Mouse (Mus musculus) liver, embryonic 11.5 days (tissue): ENCODE data around the gene Tead3. TPM values are rescaled to one million over a fixed set of nuclear protein-coding genes. Genes with fewer than 3 reads are reported as not detected.

Experiments used
- ATAC-seq: fragments of 200-750 bp; cut with Nextera tagmentation; replicated peaks from 2 replicates; pipeline ENCODE4 v1.8.0; 2017; ENCODE audit warnings: moderate number of reproducible peaks, mild to moderate bottlenecking, moderate TSS enrichment, moderate library complexity; ENCODE audit not compliant: low FRiP score
- DNase-seq: peaks from one replicate; pipeline ENCODE4 v3.0.0-alpha.2; 2017; ENCODE audit warnings: low spot score
- H3K27ac ChIP-seq: fragments of 300-500 bp; sonication (generic); 2 replicates; pipeline ENCODE4 v1.5.1; 2014; ENCODE audit warnings: mild to moderate bottlenecking, low read depth, low read length, control low read depth
- H3K27me3 ChIP-seq: fragments of 300-500 bp; sonication (generic); replicated peaks from 2 replicates; pipeline ENCODE4 v1.6.1; 2014; ENCODE audit warnings: low read length, mixed read lengths; ENCODE audit not compliant: control insufficient read depth, insufficient read depth
- H3K36me3 ChIP-seq: fragments of 300-500 bp; sonication (generic); 2 replicates; pipeline ENCODE4 v1.6.1; 2014; ENCODE audit warnings: mild to moderate bottlenecking, low read length, moderate library complexity, mixed read lengths; ENCODE audit not compliant: control insufficient read depth, insufficient read depth
- H3K4me1 ChIP-seq: fragments of 300-500 bp; sonication (generic); replicated peaks from 2 replicates; pipeline ENCODE4 v1.6.1; 2014; ENCODE audit warnings: low read length, mixed read lengths; ENCODE audit not compliant: control insufficient read depth, insufficient read depth
- H3K4me2 ChIP-seq: fragments of 300-500 bp; sonication (generic); 2 replicates; pipeline ENCODE4 v1.6.1; 2014; ENCODE audit warnings: mild to moderate bottlenecking, control low read depth, moderate library complexity
- H3K4me3 ChIP-seq: fragments of 300-500 bp; sonication (generic); 2 replicates; pipeline ENCODE4 v1.5.1; 2014; ENCODE audit warnings: low read depth, low read length, control low read depth
- H3K9ac ChIP-seq: fragments of 300-500 bp; sonication (generic); 2 replicates; pipeline ENCODE4 v1.6.1; 2014; ENCODE audit warnings: low read depth, low read length, control low read depth
- H3K9me3 ChIP-seq: fragments of 300-500 bp; sonication (generic); 2 replicates; pipeline ENCODE4 v1.6.1; 2016; ENCODE audit warnings: low read length, inconsistent platforms, mixed read lengths; ENCODE audit not compliant: control insufficient read depth
- WGBS: fragments of 180-500 bp; shearing (Covaris S2); extraction: QIAGEN DNeasy Blood & Tissue Kit; methylation state at CpG from one replicate; pipeline ENCODE4 v1.1.7; 2014; 5-methylcytosine and 5-hydroxymethylcytosine counted together
- polyA plus RNA-seq: library from polyadenylated mRNA; unstranded; fragments of >200 nt; fragmentation: Nextera tagmentation; extraction: Ambion mirVana; gene quantifications from 2 replicates; pipeline ENCODE4 v1.2.1, GENCODE M21; 2014

The Tead3 gene
- polyA plus RNA-seq, 1 experiment from 2014 or later: 4.6 TPM

GRCm38 (mm10) chr17:28349901-28350465 is 634 bp downstream of the Tead3 start:
- DNase-seq (peak; percentile 66), ATAC-seq (peak; percentile 9)
- peak overlapping the region; percentile 74 for H3K9ac ChIP-seq
- H3K36me3 ChIP-seq: no peaks in the 10 kb centered on the region
- H3K9me3 ChIP-seq: no peaks in the 10 kb centered on the region
- peaks cover 21% of the 10 kb centered on the region for H3K27me3 ChIP-seq
- peak overlapping the region; percentile 81 for H3K4me3 ChIP-seq
- peak overlapping the region; percentile 95 for H3K4me2 ChIP-seq
- H3K27ac ChIP-seq: peak overlapping the region; percentile 95
- 1% methylated on average over 48 of the region's 54 CpGs for WGBS
- peaks cover 58% of the 10 kb centered on the region for H3K4me1 ChIP-seq

DNA sequence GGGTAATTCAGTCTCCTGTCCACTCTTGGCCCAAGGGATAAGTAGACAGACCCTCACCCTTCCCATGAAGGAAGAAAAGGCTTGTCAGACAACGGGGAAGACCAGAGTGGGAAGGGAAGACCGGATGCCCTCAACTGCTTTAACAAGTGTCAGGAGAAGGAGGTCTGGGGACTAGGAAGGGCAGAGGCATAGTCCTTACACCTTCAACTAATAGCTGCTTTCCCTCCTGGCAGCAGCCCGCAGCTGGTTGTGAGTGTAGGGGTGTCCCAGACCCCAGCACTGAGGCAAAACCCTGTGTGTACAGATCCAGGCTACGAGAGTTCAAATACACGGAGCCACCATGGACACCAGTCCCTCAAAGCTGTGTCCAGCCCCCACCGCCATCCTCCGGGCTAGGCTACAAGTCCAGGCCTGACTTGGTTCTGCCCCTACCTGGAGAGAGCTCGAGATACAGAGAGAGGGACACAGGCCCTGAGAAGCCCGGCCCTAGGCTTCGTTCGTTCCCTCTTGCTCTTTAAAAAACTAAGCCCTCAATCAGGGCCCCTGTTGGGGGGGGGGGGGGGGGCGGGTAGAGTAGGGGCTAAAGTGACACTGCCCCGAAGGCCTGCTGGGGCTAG is 1.2 kb downstream of the Tead3 start:
- Histone ChIP-seq H3K9me3 (no peaks in the 10 kb centered on the region), H3K4me2 (peak overlapping the region; percentile 95), H3K36me3 (no peaks in the 10 kb centered on the region), H3K9ac (peak overlapping the region; percentile 74), H3K27ac (peak overlapping the region; percentile 95), H3K4me1 (peaks cover 64% of the 10 kb centered on the region), H3K4me3 (peak overlapping the region; percentile 81), H3K27me3 (peaks cover 21% of the 10 kb centered on the region)
- WGBS: 18% methylated on average over 12 of the region's 13 CpGs
- ATAC-seq (no peak), DNase-seq (no peak)

DNA sequence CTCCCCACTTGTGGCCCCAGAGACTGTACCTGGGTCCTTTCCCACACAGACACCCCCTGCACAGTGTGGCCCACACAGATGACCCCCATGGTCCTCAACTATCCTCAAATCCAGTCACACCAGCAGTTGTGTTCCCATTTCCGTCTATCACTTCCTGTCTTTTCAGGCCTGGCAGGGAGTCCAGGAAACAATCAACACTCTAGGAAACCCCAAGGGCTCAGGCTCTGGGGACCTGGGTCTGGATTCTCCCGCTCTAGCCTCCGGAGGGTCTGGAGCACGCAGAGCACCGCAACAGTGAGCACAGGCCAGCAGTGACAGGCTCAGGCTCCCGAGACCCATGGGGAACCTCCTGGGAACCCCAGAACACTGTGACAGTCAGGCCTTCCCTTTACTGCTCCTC is 2.4 kb downstream of the Tead3 start:
- Histone ChIP-seq H3K27ac (peak overlapping the region; percentile 4; the same call in 1 of the 2 replicates), H3K4me3 (peak overlapping the region; percentile 81), H3K9me3 (no peaks in the 10 kb centered on the region), H3K4me2 (peak overlapping the region; percentile 95), H3K9ac (peak overlapping the region; percentile 48), H3K36me3 (no peaks in the 10 kb centered on the region), H3K27me3 (peaks cover 21% of the 10 kb centered on the region), H3K4me1 (peaks cover 73% of the 10 kb centered on the region)
- 38% methylated on average over 6 of the region's 6 CpGs for WGBS
- ATAC-seq (no peak), DNase-seq (no peak)

DNA sequence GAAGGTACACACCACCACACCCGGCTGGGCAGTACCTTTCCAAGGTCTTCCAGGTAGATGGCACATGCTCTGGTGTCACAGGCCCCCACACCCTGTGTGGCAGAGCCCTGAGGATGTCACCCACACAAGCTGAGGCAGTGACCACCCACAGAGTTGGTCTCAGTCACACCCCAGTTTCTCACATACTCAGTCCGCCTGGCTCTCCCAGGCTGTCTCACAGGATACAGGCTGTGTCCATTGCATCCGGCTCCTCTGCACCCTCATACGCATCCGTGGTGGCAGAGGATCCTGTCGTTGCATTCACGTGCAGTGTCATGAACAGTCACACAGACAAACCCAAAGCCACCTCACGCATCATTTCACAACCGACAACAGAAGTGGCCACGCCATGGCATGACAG is 3.3 kb downstream of the Tead3 start:
- Histone ChIP-seq H3K4me3 (no peak overlapping the region), H3K4me2 (no peak overlapping the region; the same call in 1 of the 2 replicates), H3K27me3 (peaks cover 21% of the 10 kb centered on the region), H3K4me1 (peaks cover 64% of the 10 kb centered on the region), H3K9ac (no peak overlapping the region), H3K27ac (no peak overlapping the region), H3K9me3 (no peaks in the 10 kb centered on the region), H3K36me3 (no peaks in the 10 kb centered on the region)
- 76% methylated on average over 10 of the region's 10 CpGs for WGBS
- ATAC-seq: no peak
- no peak for DNase-seq

DNA sequence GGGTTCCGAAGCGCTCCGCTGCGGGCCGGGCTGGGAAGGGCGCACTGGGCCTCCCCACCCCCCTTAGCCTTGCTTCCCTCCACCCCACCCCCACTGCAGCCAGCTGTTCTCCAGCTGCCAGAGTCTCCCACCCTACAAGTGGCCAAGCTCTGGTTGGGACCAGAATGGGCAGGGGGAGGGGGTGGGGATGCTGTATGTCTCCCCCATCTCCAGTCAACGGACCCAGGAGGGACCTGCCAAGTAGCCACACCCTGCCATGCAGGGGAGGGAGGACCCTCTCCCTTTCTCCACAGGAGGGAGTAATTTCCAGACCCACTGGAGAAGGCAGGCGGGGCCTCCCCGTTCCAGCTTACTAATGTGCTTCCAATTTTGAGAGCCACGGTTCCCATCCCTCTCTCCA is 4.7 kb downstream of the Tead3 start:
- peak overlapping the region; percentile 16; the same call in 1 of the 2 replicates for H3K4me2 ChIP-seq
- H3K36me3 ChIP-seq: no peaks in the 10 kb centered on the region
- peak overlapping the region; percentile 14; the same call in 1 of the 2 replicates for H3K27ac ChIP-seq
- no peaks in the 10 kb centered on the region for H3K9me3 ChIP-seq
- WGBS: 15% methylated on average over 10 of the region's 10 CpGs
- H3K4me1 ChIP-seq: peaks cover 63% of the 10 kb centered on the region
- peaks cover 19% of the 10 kb centered on the region for H3K27me3 ChIP-seq
- no peak overlapping the region for H3K9ac ChIP-seq
- ATAC-seq: no peak
- no peak for DNase-seq
- H3K4me3 ChIP-seq: no peak overlapping the region

DNA sequence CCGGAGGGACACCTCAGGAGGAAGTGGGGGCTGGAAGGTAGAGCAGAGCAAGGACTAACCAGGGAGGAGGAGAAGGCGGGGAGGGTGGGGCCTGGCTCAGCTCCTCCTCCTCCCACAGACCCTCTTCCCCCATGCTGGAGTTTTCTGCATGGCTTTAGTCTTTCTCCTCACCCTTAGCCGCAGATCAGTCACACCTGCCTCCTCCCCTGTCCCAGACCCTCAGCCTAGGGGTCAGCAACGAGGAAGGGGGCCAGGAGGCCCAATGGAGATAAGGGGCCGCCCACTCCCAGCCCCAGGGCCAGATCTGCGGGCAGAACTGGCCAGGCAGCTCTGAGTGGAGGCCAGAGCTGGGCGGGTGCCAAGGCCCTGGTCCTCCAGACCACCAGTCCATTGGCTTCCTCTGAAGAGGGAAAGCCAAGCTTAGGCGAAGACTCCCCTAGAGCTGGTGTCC is 5.3 kb downstream of the Tead3 start:
- H3K4me2 ChIP-seq: no peak overlapping the region; the same call in 1 of the 2 replicates
- no peak overlapping the region for H3K4me3 ChIP-seq
- no peak overlapping the region for H3K9ac ChIP-seq
- peaks cover 66% of the 10 kb centered on the region for H3K4me1 ChIP-seq
- ATAC-seq: no peak
- H3K27me3 ChIP-seq: peaks cover 19% of the 10 kb centered on the region
- H3K36me3 ChIP-seq: no peaks in the 10 kb centered on the region
- no peak for DNase-seq
- peak overlapping the region; percentile 19; the same call in 1 of the 2 replicates for H3K27ac ChIP-seq
- 14% methylated on average over 8 of the region's 8 CpGs for WGBS
- H3K9me3 ChIP-seq: no peaks in the 10 kb centered on the region

- H3K9ac ChIP-seq: no peak overlapping the region
- H3K4me3 ChIP-seq: no peak overlapping the region
- 0 out of 2 replicates have a peak overlapping the region, but pooled peaks have one; percentile 19 for H3K27ac ChIP-seq
- H3K36me3 ChIP-seq: peaks cover 6% of the 10 kb centered on the region; the same call in 1 of the 2 replicates
- H3K4me1 ChIP-seq: peaks cover 64% of the 10 kb centered on the region
- no peaks in the 10 kb centered on the region for H3K9me3 ChIP-seq
- ATAC-seq: no peak
- WGBS: 40% methylated on average over 3 of the region's 3 CpGs
- no peak overlapping the region; the same call in 1 of the 2 replicates for H3K4me2 ChIP-seq
- no peak for DNase-seq
- peaks cover 17% of the 10 kb centered on the region for H3K27me3 ChIP-seq
These were observed 5.9 kb downstream of the Tead3 start for GRCm38 (mm10) chr17:28344670-28345069.

DNA sequence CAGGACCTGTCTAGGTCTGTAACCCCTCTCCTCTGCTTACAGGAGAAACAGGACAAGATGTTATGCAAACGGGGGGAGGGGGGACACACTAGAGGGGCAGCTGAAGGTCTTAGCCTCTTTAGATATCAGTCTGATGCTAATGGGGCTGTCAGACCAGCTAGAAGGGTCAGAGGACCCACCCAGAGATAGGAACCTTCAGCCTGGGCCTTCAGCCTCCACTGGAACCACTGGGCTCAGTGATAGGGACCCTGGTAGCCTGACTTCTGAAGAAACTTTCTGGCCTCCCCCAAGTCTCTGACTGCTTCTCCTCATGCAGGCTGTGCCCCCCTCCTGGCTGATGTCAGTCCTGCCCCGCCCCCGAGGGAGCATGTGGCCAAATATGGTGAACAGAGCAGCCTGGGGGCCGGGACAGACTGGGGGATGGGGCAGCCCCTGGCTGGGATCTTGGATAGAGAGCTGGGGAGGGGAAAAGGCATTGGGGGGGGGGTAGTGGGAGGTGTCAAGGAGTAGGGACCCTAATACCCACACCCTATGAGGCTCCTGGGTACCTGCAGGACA is 6.5 kb downstream of the Tead3 start:
- H3K4me1 ChIP-seq: peaks cover 59% of the 10 kb centered on the region
- no peak for ATAC-seq
- no peak overlapping the region for H3K4me3 ChIP-seq
- DNase-seq: no peak
- H3K9ac ChIP-seq: no peak overlapping the region
- no peaks in the 10 kb centered on the region for H3K9me3 ChIP-seq
- no peak overlapping the region for H3K27ac ChIP-seq
- WGBS: 36% methylated on average over 4 of the region's 4 CpGs
- peaks cover 14% of the 10 kb centered on the region for H3K27me3 ChIP-seq
- H3K36me3 ChIP-seq: peaks cover 7% of the 10 kb centered on the region; the same call in 1 of the 2 replicates
- no peak overlapping the region for H3K4me2 ChIP-seq
